Mouse (Mus musculus) R1 (cell line): Measurements from ENCODE around the gene Ccl8.

Experiments
- DNase-seq: peaks from one replicate; pipeline ENCODE4 v3.0.0-alpha.2; 2018; ENCODE audit warnings: low read depth, low spot score

Gene Ccl8

DNA sequence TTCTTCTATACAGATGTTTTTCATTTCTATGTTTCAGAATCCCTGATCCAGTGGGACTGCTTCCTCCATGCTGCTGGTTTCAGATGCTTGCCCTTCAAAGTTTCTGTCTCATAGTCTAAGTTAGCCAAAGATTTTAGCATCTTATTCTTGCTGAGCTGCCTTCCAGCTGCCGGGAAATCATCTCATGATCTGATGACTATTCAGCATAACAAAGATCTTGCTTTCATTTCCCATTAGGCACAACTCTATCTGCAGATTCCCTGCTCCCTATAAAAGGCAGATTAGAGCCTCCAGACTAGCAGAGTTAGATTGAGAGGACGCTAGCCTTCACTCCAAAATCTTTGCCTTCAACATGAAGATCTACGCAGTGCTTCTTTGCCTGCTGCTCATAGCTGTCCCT lies at the start of gene Ccl8:
Gene Ccl8, plus strand, starts transcription at position 301 of the 400 bp plus-strand sequence.
- no peak for DNase-seq

DNA sequence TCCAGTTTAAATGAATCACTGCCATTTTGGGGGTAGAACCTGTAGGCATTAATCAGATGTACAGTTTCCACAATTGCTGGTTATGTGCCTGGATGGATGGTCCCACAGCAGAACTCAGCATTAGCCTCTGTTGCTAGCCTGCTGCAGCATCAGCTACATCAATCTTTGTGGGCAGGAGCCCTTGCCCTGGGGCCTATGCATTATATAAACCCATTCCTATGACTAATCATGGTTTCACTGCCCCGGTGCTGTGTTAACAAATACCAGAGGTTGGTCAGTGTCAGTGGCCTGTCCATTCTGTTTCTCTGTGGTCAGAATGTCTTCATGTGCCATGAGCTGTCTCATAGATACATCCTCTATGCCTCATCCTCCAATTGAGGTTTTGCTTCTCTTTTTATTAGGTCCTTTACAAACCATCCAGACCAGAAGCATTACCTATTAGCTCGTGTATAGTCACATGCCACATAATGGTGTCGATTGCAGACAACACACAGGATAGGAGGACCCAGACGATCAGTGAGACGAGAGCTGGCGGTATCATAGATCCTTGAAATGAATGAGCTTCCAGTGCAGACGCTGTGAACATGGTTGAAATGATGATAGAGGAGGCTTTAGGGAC lies 47.9 kb upstream of the Ccl8 start:
- DNase-seq: no peak

DNA sequence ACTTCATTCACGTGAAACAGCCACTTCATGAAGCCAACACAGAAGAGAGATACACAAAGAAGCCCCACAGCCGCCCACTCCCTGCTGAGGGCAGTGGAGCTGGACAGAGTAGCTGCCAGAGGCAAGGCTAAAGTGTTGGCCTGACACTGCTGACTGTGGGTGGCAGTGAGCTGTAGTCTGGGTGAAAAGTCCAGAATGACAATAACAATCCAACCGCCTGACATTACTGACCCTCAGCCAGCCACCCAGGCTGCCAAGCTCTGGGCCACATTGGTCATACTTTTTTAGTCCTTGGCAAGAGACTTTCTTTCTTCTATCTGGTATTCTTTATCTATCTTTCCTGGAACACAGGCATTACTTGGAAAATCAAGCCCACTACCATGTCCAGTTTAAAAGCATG lies 43.9 kb upstream of the Ccl8 start:
- no peak for DNase-seq

DNA sequence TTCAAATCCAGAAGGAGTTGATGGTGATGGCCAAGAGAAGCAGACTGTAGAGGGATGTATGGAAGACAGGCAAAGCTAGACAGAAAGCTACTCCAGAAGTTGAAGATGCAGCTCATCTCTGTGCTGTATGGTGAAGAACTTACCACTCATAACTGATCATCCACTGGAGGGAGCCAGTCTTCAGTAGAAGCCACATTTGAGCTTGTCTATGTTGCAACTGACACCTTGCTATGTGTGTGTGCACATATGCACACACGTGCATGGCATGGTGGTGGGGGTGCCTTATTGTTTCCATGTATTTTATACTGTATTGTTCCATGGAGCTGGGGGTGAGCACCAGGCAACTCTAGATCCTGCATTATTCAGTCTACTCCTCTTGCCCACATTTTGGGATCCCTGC lies 42.6 kb upstream of the Ccl8 start:
- DNase-seq: no peak

DNA sequence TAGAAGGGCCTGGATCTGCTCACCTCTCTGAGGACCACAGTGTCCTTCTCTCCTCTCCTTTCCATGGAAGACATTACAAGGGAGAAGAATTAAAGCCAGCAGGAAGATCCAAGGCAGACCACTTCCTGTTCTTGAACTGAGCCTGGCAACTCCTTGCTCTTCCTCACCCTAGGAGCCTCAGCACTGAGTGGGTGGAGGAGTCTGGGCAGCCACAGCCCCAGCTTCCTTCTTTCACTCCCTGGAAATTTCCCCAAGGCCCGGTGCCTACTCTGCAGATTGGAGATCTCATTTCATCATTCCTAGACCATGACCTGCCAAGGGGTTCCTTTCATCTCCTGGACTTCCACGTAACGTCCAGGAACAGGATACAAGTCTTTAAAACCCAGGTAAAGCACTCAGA lies 42.0 kb upstream of the Ccl8 start:
- no peak for DNase-seq

DNA sequence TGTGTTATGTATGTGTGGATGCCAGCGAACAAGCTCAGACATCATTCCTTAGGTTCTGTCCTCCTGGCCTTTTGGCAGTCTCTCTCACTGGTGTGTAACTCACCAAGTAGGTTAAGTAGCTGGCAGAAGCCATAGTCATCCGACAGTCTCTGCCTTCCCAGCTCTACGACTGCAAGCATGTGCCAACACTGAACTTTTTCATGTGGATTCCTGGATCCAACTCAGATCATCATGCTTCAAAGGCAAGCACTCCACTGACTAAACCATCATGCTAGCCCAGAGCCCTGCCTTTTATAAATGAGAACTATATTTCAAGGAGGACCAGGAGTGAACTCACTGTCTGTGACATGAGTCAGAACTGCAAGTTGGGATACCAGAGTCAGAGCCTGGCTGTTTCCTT lies 41.3 kb upstream of the Ccl8 start:
- no peak for DNase-seq

DNA sequence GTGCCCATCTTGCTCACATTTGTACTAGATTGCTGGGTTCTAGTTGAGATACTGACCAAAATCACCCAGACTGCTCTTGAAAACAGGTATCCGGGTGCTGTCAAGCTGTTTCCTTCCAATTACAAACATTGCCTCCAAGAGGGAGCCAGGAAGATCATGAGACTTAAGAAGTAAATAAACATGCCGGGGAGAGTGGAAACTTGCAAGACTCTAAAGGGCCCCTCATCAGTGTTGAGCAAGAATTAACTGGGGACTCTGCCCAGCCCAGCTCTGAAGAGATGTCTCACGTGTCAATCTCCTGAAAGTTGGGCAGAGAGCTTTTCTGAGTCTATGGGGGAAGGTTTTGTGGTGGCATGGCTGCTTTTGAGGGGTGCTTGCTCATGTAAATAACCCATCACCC lies 38.0 kb upstream of the Ccl8 start:
- no peak for DNase-seq

DNA sequence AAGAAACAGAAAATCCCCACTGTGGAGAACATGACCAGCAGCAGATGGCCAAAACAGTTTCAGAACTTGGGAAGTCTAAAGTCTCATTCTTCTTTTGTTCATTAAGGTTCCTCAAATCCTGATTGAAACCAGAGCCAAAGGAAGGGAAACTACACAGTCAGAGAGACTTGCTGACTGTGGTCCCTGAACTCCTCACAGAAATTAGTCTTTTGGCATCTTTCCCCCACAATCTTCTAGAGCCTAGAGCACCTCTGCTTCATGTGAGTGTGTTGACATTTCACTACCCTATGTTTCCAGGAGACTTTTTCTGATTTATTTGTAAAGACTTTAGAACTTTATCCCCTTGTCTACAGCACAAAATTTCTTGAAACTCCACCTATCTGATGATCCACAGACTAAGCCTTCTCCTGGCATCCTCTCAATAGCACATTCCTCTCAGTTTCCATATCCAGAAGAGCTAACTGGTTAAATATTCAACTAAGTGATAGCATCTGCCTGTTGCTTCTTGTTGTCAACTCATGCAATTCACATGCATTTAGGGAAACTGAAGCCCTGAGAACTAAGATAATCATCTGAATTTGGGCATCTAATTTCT lies 36.8 kb upstream of the Ccl8 start:
- no peak for DNase-seq

DNA sequence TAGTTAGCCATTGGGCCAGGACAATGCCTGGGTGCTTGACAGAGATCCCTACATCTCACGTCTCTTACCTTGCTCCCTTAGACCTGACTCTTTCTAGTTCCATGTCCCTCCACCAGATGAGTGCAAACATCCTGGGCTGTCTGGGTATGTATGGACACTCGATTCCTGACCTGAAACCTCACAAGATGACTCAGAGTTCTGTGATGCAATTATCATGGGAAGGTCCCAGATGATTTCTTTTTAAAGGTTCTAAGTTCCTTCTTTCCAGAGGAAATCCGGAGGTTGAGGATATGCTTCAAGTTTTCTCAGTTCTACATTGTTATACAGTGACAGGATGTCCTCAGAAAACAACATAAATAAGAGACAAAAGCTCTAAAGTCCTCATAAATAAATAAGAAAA lies 34.1 kb upstream of the Ccl8 start:
- no peak for DNase-seq

DNA sequence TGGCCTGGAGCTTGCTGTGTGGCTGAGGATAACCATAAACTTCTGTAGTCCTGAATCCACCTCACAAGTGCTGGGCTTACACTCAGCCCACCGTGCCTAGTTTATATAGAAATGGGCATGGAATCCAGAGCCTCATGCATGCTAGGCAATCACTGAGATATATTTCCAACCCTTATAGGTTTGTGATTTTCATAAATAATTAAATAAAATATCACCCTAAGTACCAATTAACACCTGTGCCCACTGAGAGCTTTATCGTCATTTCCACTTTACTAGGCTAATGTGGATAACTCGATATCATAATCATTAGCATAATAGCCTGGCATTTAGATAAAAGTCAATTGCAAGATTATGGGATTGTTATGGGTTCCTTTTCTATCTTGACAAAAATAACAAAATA lies 30.6 kb upstream of the Ccl8 start:
- DNase-seq: no peak

DNA sequence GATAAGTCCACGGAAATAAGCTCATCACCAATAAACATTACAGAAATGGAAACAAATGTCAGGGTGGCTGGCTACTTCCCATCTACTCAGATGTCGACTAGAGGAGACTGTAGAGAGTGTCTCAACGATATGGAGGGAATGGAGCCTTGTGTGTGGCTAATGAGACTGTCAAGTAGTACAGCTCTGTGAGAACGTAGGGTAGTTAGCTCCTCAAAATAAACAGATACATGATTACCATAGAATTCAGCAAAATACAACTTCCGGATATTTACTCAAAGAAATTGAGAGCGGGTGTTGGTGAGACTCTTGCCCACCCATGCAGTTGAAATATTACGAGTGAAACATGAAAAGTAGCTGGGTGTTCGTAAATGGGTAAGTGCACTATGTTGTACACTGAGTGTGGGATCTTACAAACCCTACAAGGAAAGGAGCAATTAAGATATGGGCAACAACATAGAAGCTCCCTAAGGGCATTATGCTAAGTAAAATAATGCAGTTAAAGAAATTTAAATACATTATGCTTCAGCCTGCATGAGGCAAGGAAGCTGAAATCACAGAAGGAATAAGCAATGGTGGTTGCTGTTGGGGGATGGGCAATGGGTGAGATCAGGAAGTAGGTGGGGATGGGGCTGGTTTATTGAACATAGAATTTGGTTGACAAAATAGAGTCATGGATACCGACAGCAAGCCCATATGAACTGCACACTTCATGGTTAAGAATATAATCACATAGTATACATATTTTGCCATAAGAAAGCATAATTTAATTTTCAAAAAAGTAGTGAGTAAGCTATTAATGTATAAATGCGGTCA lies 15.3 kb upstream of the Ccl8 start:
- DNase-seq: no peak

DNA sequence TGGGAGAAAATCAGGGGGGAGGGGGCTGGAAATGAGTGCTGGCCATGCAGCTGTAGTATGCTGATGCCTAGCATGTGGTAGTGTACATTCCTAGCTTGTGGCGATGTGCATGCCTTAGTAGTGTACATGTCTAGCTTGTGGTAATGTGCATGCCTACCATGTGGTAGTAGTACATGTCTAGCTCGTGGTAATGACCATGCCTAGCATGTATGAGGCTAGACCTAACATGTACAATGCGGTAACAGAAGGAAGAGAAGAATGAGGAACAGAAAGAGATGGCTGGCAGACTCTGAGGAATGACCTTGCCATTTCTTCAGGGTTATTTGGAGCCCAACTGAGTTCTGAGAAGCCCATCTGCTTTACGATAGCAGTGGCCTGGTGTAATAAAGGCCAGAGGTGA lies 13.9 kb upstream of the Ccl8 start:
- no peak for DNase-seq

DNA sequence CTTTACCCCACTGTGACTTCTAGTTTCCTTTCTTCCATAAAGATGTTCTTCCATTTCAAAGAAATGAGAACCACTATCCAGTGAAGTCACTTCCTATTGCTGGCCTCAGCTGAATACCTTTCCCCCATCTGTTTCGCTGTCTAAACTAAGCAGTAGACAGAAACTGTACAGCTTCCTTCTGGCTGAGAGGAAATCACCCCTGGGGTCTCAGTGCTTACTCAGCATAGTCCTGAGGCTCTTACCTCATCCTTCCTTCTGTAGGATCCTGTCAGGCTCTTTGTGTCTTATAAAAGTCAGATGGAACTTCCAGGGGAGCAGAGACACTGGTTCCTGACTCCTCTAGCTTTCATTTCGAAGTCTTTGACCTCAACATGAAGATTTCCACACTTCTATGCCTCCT lies 13.5 kb upstream of the Ccl8 start, which contains the start of gene Ccl12:
Gene Ccl12, plus strand, starts transcription at position 317 of the 400 bp plus-strand sequence.
- DNase-seq: no peak

DNA sequence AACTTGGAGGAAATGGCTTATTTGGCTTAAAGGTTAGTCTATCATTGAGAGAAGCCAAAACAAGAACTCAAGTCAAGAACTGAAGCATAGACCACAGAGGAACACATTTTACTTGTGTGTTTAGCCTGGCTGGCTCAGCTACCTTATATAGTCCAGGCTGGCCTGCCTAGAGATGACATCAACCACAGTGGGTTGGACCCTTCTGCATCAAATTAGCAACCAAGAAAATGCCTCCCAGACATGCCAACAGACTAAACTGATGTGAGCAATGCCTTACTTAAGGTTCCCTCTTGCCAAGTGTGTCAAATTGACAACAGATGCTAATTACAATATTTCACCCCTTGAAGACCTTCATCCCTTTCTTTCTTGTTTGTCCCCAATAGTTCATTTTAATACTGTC lies 5.4 kb upstream of the Ccl8 start:
- DNase-seq: no peak

DNA sequence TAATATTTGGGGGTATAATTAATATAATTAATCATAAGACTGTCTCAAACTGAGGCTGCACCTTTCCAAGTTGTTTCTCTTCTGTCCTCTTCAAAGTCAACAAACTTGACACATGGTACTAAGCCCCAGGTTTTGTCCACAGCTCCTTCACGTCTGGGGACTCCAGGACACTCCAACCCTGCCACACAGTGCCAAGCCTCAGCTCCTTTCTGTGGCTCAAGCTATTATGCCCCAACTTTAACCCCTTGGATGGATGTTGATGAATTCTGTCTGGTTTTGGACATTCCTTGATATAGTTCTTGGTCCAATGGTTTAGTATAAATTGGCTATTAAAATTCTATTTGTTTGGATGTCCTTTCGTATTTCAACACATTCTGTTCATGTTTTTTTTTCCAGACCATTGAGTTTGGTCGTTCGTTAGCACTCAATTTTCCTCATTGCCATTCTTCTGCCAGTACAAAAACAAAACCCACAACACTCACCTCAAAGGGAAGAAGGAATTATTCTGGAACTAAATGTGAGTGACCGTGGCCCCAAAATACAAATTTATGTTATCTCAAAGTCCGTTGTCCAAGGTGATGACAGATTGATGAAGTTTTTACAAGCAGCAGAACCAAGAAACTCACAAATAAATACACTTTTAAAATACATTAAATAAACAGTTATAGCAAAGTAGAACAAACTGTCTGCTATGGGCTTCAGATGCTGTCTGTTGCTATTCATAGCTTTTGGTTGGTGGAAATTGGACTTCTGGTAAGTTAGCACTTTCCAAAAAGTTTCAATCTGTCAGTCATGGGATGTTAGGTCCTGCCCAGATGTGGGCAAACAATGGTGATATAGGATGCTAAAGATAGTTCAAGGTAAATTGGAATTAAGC lies 4.4 kb upstream of the Ccl8 start:
- DNase-seq: no peak

DNA sequence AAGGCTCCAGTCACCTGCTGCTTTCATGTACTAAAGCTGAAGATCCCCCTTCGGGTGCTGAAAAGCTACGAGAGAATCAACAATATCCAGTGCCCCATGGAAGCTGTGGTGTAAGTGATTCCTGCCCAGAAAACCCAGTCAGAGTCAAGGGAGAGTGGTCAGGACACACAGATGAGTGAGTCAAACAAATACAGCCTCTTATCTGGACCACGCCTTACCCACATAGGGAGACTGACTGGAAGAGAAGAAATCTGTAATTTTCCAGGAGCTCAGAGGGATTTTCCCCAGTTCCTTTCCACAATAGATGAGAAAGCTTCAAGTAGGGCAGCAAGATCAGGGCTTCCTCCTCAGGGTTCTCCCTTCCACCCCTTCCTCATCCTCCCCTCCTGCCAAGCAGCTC lies 1.1 kb downstream of the Ccl8 start:
- no peak for DNase-seq

DNA sequence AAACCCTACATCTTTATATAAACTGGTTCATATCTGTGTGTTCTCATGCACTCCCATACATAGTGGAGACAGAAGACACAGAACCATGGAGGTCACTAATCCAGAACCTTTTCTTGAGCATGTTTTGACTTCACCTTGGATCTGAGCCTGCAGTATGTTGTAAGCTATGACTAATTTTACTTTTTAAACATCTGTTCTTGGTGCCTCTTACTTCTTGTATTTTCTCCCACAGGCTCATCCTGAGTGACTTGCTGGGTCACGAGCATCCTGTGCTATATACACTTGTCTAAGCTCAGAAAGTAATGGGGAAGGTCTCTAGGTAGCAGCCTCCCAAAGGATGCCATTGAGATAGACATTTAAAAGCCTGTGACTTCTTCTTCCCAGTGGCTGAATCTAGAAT lies 18.0 kb downstream of the Ccl8 start:
- no peak for DNase-seq

DNA sequence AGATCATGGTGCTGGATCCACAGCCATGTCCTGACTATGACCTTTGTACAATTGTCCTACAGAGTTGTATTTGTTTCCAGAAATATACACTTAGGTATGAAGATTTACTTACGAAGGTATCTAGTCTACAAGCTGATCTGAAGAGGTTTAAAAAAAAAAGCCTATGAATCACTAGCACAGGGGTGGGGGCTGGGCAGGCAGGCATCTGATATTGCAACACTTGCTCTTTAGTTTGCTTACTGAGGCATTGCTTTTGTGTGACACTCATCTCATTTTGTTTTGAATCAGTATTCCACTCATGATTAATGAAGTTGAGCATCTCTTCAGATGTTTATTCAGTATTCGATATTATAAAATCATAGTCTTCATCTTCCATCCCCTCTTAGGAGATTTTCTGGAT lies 21.2 kb downstream of the Ccl8 start:
- DNase-seq: no peak

DNA sequence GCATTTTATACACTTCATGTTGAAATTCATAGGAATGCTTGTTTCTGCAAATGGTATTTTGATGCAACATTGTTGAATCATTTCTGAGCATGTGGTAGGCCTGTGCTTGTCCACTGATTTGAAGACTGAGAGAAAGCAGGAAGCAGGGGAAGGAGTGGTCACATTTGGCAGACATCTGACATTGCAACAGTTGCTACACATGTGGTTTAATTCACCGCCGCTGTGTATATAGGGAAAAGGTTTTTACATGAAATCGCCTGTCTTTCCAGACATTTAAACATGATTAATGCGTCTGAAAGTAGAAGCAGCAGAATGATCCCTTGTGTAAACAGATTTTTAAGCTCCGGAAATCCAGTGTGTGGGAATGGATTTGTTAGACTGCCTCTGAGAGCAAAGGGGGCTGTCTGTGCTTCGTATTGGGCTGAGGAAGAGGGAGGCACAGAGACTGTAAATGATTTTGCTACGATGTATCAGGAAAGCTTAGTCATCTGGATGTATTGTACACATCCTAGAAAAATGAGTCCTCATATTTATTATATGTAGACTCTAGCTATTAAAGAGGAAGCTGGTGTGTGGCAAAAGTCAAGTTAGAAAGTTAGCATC lies 24.6 kb downstream of the Ccl8 start:
- DNase-seq: no peak

DNA sequence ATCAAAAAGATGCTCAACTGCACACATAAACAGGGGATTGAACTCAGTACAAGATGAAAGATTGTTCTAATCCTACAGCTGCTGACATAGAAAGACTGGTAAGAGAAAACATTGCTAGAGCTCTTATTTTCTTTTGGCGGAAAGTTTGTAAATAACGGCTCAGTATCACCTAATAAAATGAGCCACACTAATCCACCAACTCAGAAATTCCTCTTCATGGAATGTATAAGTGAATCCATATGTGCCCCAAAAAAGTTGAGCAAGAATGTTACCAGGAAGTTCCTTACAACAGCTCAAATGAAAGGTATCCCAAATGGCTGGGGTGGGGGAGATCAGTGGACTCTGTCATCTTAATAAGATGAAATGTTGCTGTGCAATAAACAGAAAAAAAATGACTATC lies 44.1 kb downstream of the Ccl8 start:
- no peak for DNase-seq

DNA sequence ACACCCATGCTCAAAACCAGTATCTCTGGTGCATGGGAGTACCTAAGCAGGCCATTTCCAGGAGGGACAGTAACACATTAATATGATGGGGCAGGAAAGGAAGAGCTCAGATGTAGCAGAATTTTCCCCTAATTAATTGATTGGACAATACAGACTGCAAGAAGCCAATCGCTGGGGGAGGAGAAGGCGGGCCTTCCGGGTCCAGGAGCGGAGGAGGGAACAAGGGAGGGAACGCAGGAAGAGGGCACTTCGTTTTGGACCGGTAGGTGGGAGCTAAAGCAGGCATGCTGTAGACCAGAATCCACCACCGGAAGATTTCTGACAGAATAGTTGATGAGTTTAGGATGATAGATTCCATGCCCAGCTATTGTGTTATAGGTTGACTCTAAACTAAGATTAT lies 48.3 kb downstream of the Ccl8 start:
- DNase-seq: peak; percentile 55
